Mouse (Mus musculus): ENCODE results near the gene Synj2. TPM values are rescaled to one million over a fixed set of nuclear protein-coding genes. Genes with fewer than 3 reads are reported as not detected.
"Not testable (repeated sequence)": the region's sequence is repeated elsewhere in the genome, so short reads cannot be mapped to it uniquely, and the experiment has no call there.

Gene Synj2
- polyA plus RNA-seq, 1 experiment from 2014 or later = 0.74 TPM

- 91% methylated on average over 11 of the region's 11 CpGs for WGBS
- no peaks in the 10 kb centered on the region for H3K9me3 ChIP-seq
- no peak overlapping the region for H3K9ac ChIP-seq
- H3K4me3 ChIP-seq = no peak overlapping the region
- no peaks in the 10 kb centered on the region for H3K36me3 ChIP-seq
- H3K4me2 ChIP-seq = no peak overlapping the region
- H3K4me1 ChIP-seq (replicated peaks) = peaks cover 12% of the 10 kb centered on the region
- no peaks in the 10 kb centered on the region for H3K27me3 ChIP-seq
- no peak overlapping the region for H3K27ac ChIP-seq
- ATAC-seq (ENCODE audit: low FRiP score) = no peak
Observed at GRCm38 (mm10) chr17:6008590-6008989, 67.5 kb downstream of the Synj2 start.

DNA sequence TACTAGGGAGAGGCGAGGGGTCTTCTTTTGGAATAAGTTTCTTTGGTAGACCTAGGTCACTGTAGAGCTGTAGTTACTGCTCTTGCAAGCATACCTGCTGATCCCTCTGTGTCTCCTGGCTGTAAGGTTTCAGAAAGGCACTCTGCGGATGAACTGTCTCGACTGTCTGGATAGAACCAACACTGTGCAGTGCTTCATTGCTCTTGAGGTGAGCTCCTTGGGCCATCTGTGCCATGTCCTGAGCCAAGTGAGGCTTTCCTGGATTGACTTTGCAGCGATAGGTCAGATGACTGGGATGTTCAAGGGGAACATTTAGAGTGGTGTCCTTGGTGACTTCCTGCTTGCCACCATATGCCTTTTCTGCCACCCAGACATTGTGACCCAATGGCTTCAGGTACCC is 68.5 kb downstream of the Synj2 start:
- Histone ChIP-seq H3K9me3 (no peaks in the 10 kb centered on the region), H3K4me3 (no peak overlapping the region), H3K27me3 (no peaks in the 10 kb centered on the region), H3K27ac (no peak overlapping the region), H3K4me2 (no peak overlapping the region), H3K36me3 (no peaks in the 10 kb centered on the region), H3K4me1 (replicated peaks) (peaks cover 12% of the 10 kb centered on the region), H3K9ac (no peak overlapping the region)
- 97% methylated on average over 4 of the region's 4 CpGs for WGBS
- no peak for ATAC-seq (ENCODE audit: low FRiP score)

GRCm38 (mm10) chr17:6013079-6013478 is 72.0 kb downstream of the Synj2 start:
- WGBS = 80% methylated on average over 4 of the region's 4 CpGs
- Histone ChIP-seq H3K9ac (no peak overlapping the region), H3K4me2 (no peak overlapping the region), H3K27me3 (no peaks in the 10 kb centered on the region), H3K9me3 (no peaks in the 10 kb centered on the region), H3K36me3 (no peaks in the 10 kb centered on the region), H3K4me3 (no peak overlapping the region), H3K4me1 (replicated peaks) (peaks cover 7% of the 10 kb centered on the region; the same call in 1 of the 2 replicates), H3K27ac (no peak overlapping the region)
- ATAC-seq (ENCODE audit: low FRiP score) = no peak

DNA sequence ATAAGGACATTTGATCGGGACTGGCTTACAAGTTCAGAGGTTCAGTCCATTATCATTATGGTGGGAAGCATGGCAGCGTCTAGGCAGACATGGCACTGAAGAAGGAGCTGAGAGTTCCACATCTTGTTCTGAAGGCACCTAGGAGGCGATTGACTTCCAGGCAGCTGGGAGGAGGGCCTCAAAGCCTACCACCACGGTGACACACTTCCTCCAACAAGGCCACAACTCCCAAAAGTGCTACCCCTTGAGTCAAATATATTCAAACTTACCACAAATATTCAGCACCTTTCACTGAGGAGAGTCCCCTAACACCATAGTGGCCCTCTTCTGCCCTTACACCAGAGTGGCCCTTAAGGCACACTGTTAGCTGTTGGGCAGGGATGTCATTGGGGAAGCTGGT is 73.9 kb downstream of the Synj2 start:
- Histone ChIP-seq H3K9me3 (no peaks in the 10 kb centered on the region), H3K27ac (no peak overlapping the region), H3K4me3 (no peak overlapping the region), H3K36me3 (no peaks in the 10 kb centered on the region), H3K9ac (no peak overlapping the region), H3K27me3 (no peaks in the 10 kb centered on the region), H3K4me1 (replicated peaks) (peaks cover 7% of the 10 kb centered on the region; the same call in 1 of the 2 replicates), H3K4me2 (no peak overlapping the region)
- ATAC-seq (ENCODE audit: low FRiP score) = no peak
- 88% methylated on average over 4 of the region's 4 CpGs for WGBS

DNA sequence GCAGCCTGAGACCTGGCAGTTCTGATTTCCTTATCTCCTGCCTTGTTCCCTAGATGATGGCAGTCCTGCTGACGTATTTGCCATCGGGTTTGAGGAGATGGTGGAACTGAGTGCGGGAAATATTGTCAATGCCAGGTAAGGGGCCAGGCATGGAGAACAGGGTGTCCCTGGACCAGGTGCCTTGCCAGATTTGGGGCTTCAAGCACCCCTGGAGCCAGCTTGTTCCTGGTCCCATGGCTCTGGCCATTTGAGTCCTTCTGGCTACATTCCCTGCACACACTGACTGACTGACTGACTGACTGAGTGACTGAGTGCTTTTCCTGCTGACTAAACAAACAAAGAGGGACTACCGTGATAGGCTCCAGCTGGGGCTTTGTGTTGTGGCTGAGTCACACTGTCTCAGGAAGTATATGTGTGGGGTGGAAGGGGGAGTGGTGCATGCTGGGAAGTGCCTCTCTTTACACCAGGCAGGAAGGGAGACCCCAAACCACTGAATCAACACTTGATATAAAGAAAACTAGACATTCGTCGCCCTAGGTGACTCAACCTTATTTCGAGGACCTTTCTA is 75.2 kb downstream of the Synj2 start:
- no peak overlapping the region for H3K4me3 ChIP-seq
- H3K4me1 ChIP-seq (replicated peaks) = peaks cover 11% of the 10 kb centered on the region
- H3K4me2 ChIP-seq = no peak overlapping the region
- no peak overlapping the region for H3K9ac ChIP-seq
- no peaks in the 10 kb centered on the region for H3K27me3 ChIP-seq
- no peaks in the 10 kb centered on the region for H3K9me3 ChIP-seq
- H3K27ac ChIP-seq = no peak overlapping the region
- H3K36me3 ChIP-seq = no peaks in the 10 kb centered on the region
- 74% methylated on average over 7 of the region's 7 CpGs for WGBS
- ATAC-seq (ENCODE audit: low FRiP score) = no peak

DNA sequence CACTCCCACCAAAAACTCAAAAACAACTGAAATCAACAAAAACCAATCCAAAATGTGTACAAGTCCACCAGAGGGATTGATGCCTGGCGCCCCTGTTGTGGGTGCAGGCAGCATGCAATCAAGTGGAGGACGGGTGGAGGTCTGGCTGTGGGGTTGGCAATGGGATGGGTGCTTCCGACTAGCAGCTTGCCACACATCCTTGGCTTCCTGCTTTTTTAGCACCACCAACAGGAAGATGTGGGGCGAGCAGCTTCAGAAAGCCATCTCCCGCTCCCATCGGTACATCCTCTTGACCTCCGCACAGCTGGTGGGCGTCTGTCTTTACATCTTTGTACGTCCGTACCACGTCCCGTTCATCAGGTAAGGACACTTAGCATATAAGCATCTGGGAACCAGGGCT is 76.2 kb downstream of the Synj2 start:
- no peaks in the 10 kb centered on the region for H3K27me3 ChIP-seq
- H3K36me3 ChIP-seq = no peaks in the 10 kb centered on the region
- H3K4me3 ChIP-seq = no peak overlapping the region
- H3K9ac ChIP-seq = no peak overlapping the region
- H3K4me2 ChIP-seq = no peak overlapping the region
- H3K4me1 ChIP-seq (replicated peaks) = peaks cover 11% of the 10 kb centered on the region
- no peak for ATAC-seq (ENCODE audit: low FRiP score)
- H3K9me3 ChIP-seq = no peaks in the 10 kb centered on the region
- WGBS = 69% methylated on average over 12 of the region's 12 CpGs
- no peak overlapping the region for H3K27ac ChIP-seq

- Histone ChIP-seq H3K27me3 (no peaks in the 10 kb centered on the region), H3K36me3 (no peaks in the 10 kb centered on the region), H3K4me2 (no peak overlapping the region), H3K4me3 (no peak overlapping the region), H3K9me3 (no peaks in the 10 kb centered on the region), H3K4me1 (replicated peaks) (peaks cover 11% of the 10 kb centered on the region), H3K9ac (no peak overlapping the region), H3K27ac (no peak overlapping the region)
- 85% methylated on average over 4 of the region's 4 CpGs for WGBS
- ATAC-seq (ENCODE audit: low FRiP score) = no peak
Observed at GRCm38 (mm10) chr17:6018348-6018747, 77.3 kb downstream of the Synj2 start.

- Histone ChIP-seq H3K4me3 (no peak overlapping the region), H3K4me1 (replicated peaks) (peaks cover 11% of the 10 kb centered on the region), H3K4me2 (no peak overlapping the region), H3K27me3 (no peaks in the 10 kb centered on the region), H3K9me3 (no peaks in the 10 kb centered on the region), H3K9ac (no peak overlapping the region), H3K27ac (no peak overlapping the region), H3K36me3 (no peaks in the 10 kb centered on the region)
- no peak for ATAC-seq (ENCODE audit: low FRiP score)
- WGBS = 69% methylated on average over 2 of the region's 2 CpGs
Observed at GRCm38 (mm10) chr17:6019776-6020175, 78.7 kb downstream of the Synj2 start.

GRCm38 (mm10) chr17:6020636-6021035 is 79.6 kb downstream of the Synj2 start:
- H3K4me1 ChIP-seq (replicated peaks) = peaks cover 11% of the 10 kb centered on the region
- H3K27me3 ChIP-seq = no peaks in the 10 kb centered on the region
- no peak overlapping the region for H3K4me3 ChIP-seq
- no peaks in the 10 kb centered on the region for H3K36me3 ChIP-seq
- H3K27ac ChIP-seq = no peak overlapping the region
- no peak for ATAC-seq (ENCODE audit: low FRiP score)
- H3K9me3 ChIP-seq = no peaks in the 10 kb centered on the region
- WGBS = 58% methylated on average over 7 of the region's 7 CpGs
- no peak overlapping the region for H3K9ac ChIP-seq
- H3K4me2 ChIP-seq = no peak overlapping the region

- peaks cover 11% of the 10 kb centered on the region for H3K4me1 ChIP-seq (replicated peaks)
- H3K4me3 ChIP-seq = peak overlapping the region; percentile 17
- H3K27ac ChIP-seq, H3K27me3 ChIP-seq, H3K36me3 ChIP-seq, H3K9ac ChIP-seq, H3K9me3 ChIP-seq: not testable (repeated sequence)
- 57% methylated on average over 5 of the region's 5 CpGs for WGBS
- ATAC-seq (ENCODE audit: low FRiP score) = peak; percentile 71
- peak overlapping the region; percentile 46 for H3K4me2 ChIP-seq
Observed at GRCm38 (mm10) chr17:6021374-6021789, 80.3 kb downstream of the Synj2 start.

GRCm38 (mm10) chr17:6025831-6026230 is 84.8 kb downstream of the Synj2 start:
- no peaks in the 10 kb centered on the region for H3K27me3 ChIP-seq
- no peak overlapping the region for H3K4me2 ChIP-seq
- ATAC-seq (ENCODE audit: low FRiP score) = no peak
- no peak overlapping the region for H3K27ac ChIP-seq
- no peaks in the 10 kb centered on the region for H3K36me3 ChIP-seq
- 87% methylated on average over 7 of the region's 7 CpGs for WGBS
- H3K9me3 ChIP-seq = no peaks in the 10 kb centered on the region
- H3K4me3 ChIP-seq = no peak overlapping the region
- H3K9ac ChIP-seq = no peak overlapping the region
- H3K4me1 ChIP-seq (replicated peaks) = peaks cover 2% of the 10 kb centered on the region; the same call in 1 of the 2 replicates

DNA sequence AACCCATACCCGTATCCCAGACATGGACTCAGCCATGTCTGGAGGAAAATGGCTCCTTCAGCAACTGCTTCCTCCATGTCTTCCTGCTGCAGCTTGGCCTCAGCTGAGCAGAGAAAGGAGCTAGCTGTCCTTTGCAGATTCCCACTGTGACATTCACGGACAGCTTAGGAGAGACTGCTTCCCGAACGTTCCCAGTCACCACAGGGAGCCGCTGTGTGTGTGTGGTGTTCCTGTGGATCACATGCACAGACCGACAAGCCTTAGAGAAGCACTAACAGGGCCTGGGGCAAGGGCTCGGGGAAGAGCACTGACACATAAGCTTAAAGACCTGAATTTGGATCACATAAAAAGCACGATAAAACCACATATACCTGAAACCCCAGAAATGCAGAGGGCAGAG is 94.6 kb downstream of the Synj2 start:
- Histone ChIP-seq H3K4me1 (replicated peaks) (no peaks in the 10 kb centered on the region), H3K4me2 (no peak overlapping the region), H3K27me3 (0 out of 2 replicates have a peak, but pooled peaks cover 3% of the 10 kb centered on the region), H3K9me3 (no peaks in the 10 kb centered on the region), H3K27ac (no peak overlapping the region), H3K36me3 (no peaks in the 10 kb centered on the region), H3K9ac (no peak overlapping the region; the same call in 1 of the 2 replicates), H3K4me3 (no peak overlapping the region)
- ATAC-seq (ENCODE audit: low FRiP score) = no peak
- WGBS = 41% methylated on average over 8 of the region's 8 CpGs

DNA sequence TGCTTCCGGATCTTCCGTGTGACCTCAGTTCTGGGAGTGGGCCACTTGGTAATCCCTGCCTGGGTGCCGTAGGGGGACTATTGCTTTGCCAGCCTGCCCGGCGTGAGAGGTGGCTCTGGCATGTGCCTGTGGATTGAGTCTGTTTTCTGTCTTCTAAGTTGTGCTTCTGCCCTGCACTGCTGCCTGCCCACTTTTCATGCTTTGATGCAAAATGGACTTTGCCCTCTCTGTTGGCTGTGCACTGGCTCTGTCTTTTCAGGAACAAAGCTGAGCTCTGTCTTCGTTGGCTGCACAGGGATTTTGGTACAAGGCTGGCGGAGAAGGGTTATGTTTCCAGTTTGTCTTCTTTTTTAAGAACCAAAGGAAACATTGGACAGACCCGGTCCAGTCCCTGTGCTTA is 95.4 kb downstream of the Synj2 start:
- H3K27me3 ChIP-seq = 0 out of 2 replicates have a peak, but pooled peaks cover 3% of the 10 kb centered on the region
- no peaks in the 10 kb centered on the region for H3K9me3 ChIP-seq
- no peak overlapping the region for H3K27ac ChIP-seq
- ATAC-seq (ENCODE audit: low FRiP score) = no peak
- H3K9ac ChIP-seq = no peak overlapping the region
- H3K4me2 ChIP-seq = no peak overlapping the region
- H3K4me3 ChIP-seq = no peak overlapping the region
- no peaks in the 10 kb centered on the region for H3K4me1 ChIP-seq (replicated peaks)
- H3K36me3 ChIP-seq = peaks cover 2% of the 10 kb centered on the region
- 88% methylated on average over 8 of the region's 8 CpGs for WGBS
